Mouse (Mus musculus): ENCODE results near the gene Hoxa9.

GRCm38 (mm10) chr6:52259811-52260261 lies 28.9 kb upstream of the Hoxa9 start:
- TF ChIP-seq CTCF (IDR thresholded peaks at IDR 0.05; ENCODE audit: low read depth), result no peak
- TF ChIP-seq EP300 (IDR thresholded peaks at IDR 0.05; ENCODE audit: low read depth), result no peak
